Mouse (Mus musculus) embryonic facial prominence, embryonic 14.5 days (tissue): Measurements from ENCODE around the gene Rpusd2. TPM values are rescaled to one million over a fixed set of nuclear protein-coding genes. Genes with fewer than 3 reads are reported as not detected.

Experiments
- ATAC-seq: fragments of 200-750 bp; cut with Nextera tagmentation; 2 replicates; pipeline ENCODE4 v1.8.0; 2017; ENCODE audit warnings: low read depth, moderate number of reproducible peaks, moderate TSS enrichment
- DNase-seq: peaks from one replicate; pipeline ENCODE4 v3.0.0-alpha.2; 2015; ENCODE audit warnings: low spot score
- H3K27ac ChIP-seq: fragments of 300-500 bp; sonication (generic); replicated peaks from 2 replicates; pipeline ENCODE4 v1.5.1; 2014; ENCODE audit warnings: low read depth, mild to moderate bottlenecking, low read length, moderate library complexity
- H3K27me3 ChIP-seq: fragments of 300-500 bp; sonication (generic); replicated peaks from 2 replicates; pipeline ENCODE4 v1.6.1; 2014; ENCODE audit warnings: low read length; ENCODE audit not compliant: control insufficient read depth, insufficient read depth
- H3K36me3 ChIP-seq: fragments of 300-500 bp; sonication (generic); 2 replicates; pipeline ENCODE4 v1.6.1; 2014; ENCODE audit warnings: low read length, mixed read lengths; ENCODE audit not compliant: control insufficient read depth, insufficient read depth
- H3K4me1 ChIP-seq: fragments of 300-500 bp; sonication (generic); 2 replicates; pipeline ENCODE4 v1.6.1; 2014; ENCODE audit warnings: antibody characterized with exemption, low read length; ENCODE audit not compliant: control insufficient read depth, insufficient read depth
- H3K4me2 ChIP-seq: fragments of 300-500 bp; sonication (generic); 2 replicates; pipeline ENCODE4 v1.6.1; 2014; ENCODE audit warnings: low read depth, mild to moderate bottlenecking, low read length, moderate library complexity, mixed read lengths
- H3K4me3 ChIP-seq: fragments of 300-500 bp; sonication (generic); 2 replicates; pipeline ENCODE4 v1.5.1; 2014; ENCODE audit warnings: low read depth, mild to moderate bottlenecking, low read length
- H3K9ac ChIP-seq: fragments of 300-500 bp; sonication (generic); 2 replicates; pipeline ENCODE4 v1.6.1; 2014; ENCODE audit warnings: low read depth, mild to moderate bottlenecking, low read length, moderate library complexity, mixed read lengths
- H3K9me3 ChIP-seq: fragments of 300-500 bp; sonication (generic); 2 replicates; pipeline ENCODE4 v1.6.1; 2016; ENCODE audit warnings: low read length; ENCODE audit not compliant: control insufficient read depth
- WGBS: fragments of 180-500 bp; shearing (Covaris S2); extraction: QIAGEN DNeasy Blood & Tissue Kit; methylation state at CpG from one replicate; pipeline ENCODE4 v1.1.7; 2014; 5-methylcytosine and 5-hydroxymethylcytosine counted together
- polyA plus RNA-seq: library from polyadenylated mRNA; unstranded; fragments of >200 nt; fragmentation: Nextera tagmentation; extraction: Ambion mirVana; gene quantifications from 2 replicates; pipeline ENCODE4 v1.2.1, GENCODE M21; 2014

Rpusd2 gene
- polyA plus RNA-seq, 1 experiment from 2014 or later: 3.6 TPM

GRCm38 (mm10) chr2:119046649-119047611 is 12.3 kb downstream of the Rpusd2 start, which contains the start of gene Knl1:
Knl1 (plus strand) TSS chr2:119047119.
- peak within 1 kb of the TSS; percentile 81 for H3K9ac ChIP-seq
- peak within 1 kb of the TSS; percentile 56 for H3K4me2 ChIP-seq
- no peaks in the 10 kb centered on the region for H3K9me3 ChIP-seq
- peaks cover 7% of the 10 kb centered on the region for H3K4me1 ChIP-seq
- ATAC-seq (peak; percentile 95), DNase-seq (peak; percentile 95)
- no peaks in the 10 kb centered on the region for H3K36me3 ChIP-seq
- H3K27me3 ChIP-seq: no peaks in the 10 kb centered on the region
- peak within 1 kb of the TSS; percentile 91 for H3K27ac ChIP-seq
- peak within 1 kb of the TSS; percentile 86 for H3K4me3 ChIP-seq
- WGBS: under 1% methylated on average over 52 of the region's 77 CpGs

- ATAC-seq (no peak), DNase-seq (no peak)
- Histone ChIP-seq H3K9me3 (no peaks in the 10 kb centered on the region), H3K27me3 (no peaks in the 10 kb centered on the region), H3K9ac (peak overlapping the region; percentile 81), H3K36me3 (no peaks in the 10 kb centered on the region), H3K4me1 (peaks cover 7% of the 10 kb centered on the region), H3K4me2 (peak overlapping the region; percentile 56), H3K4me3 (peak overlapping the region; percentile 86), H3K27ac (no peak overlapping the region; the same call in 1 of the 2 replicates)
- 22% methylated on average over 4 of the region's 4 CpGs for WGBS
Observed at GRCm38 (mm10) chr2:119047849-119048248, 13.3 kb downstream of the Rpusd2 start.

- Histone ChIP-seq H3K27me3 (no peaks in the 10 kb centered on the region), H3K27ac (no peak overlapping the region), H3K9me3 (no peaks in the 10 kb centered on the region), H3K4me1 (peaks cover 7% of the 10 kb centered on the region), H3K9ac (no peak overlapping the region), H3K36me3 (no peaks in the 10 kb centered on the region), H3K4me2 (no peak overlapping the region), H3K4me3 (no peak overlapping the region)
- no peak for ATAC-seq
- WGBS: 93% methylated on average over 4 of the region's 4 CpGs
- no peak for DNase-seq
Observed at GRCm38 (mm10) chr2:119050132-119050650, 15.6 kb downstream of the Rpusd2 start.

- H3K4me2 ChIP-seq: no peak overlapping the region
- no peaks in the 10 kb centered on the region for H3K27me3 ChIP-seq
- peaks cover 29% of the 10 kb centered on the region for H3K36me3 ChIP-seq
- H3K9ac ChIP-seq: no peak overlapping the region
- no peaks in the 10 kb centered on the region for H3K4me1 ChIP-seq
- H3K27ac ChIP-seq: no peak overlapping the region
- DNase-seq (no peak), ATAC-seq (no peak)
- H3K4me3 ChIP-seq: no peak overlapping the region
- 95% methylated on average over 2 of the region's 2 CpGs for WGBS
- no peaks in the 10 kb centered on the region for H3K9me3 ChIP-seq
Observed at GRCm38 (mm10) chr2:119060139-119060538, 25.5 kb downstream of the Rpusd2 start.

- H3K36me3 ChIP-seq: peaks cover 34% of the 10 kb centered on the region
- no peak overlapping the region for H3K27ac ChIP-seq
- H3K4me1 ChIP-seq: no peaks in the 10 kb centered on the region
- DNase-seq: no peak
- no peaks in the 10 kb centered on the region for H3K9me3 ChIP-seq
- WGBS: 94% methylated on average over 4 of the region's 4 CpGs
- no peak overlapping the region for H3K9ac ChIP-seq
- no peak overlapping the region for H3K4me2 ChIP-seq
- H3K27me3 ChIP-seq: no peaks in the 10 kb centered on the region
- H3K4me3 ChIP-seq: no peak overlapping the region
- ATAC-seq: no peak
Observed at GRCm38 (mm10) chr2:119072397-119072796, 37.8 kb downstream of the Rpusd2 start.

- Histone ChIP-seq H3K9ac (no peak overlapping the region), H3K4me2 (no peak overlapping the region), H3K4me3 (no peak overlapping the region), H3K4me1 (no peaks in the 10 kb centered on the region), H3K36me3 (peaks cover 37% of the 10 kb centered on the region), H3K27me3 (no peaks in the 10 kb centered on the region), H3K9me3 (no peaks in the 10 kb centered on the region), H3K27ac (no peak overlapping the region)
- WGBS: 94% methylated on average over 2 of the region's 2 CpGs
- no peak for DNase-seq
- no peak for ATAC-seq
Observed at GRCm38 (mm10) chr2:119086156-119086555, 51.6 kb downstream of the Rpusd2 start.

Other genes starting within 250 kb of the Rpusd2 start
- gene Knstrn, start 220.8 kb upstream of the Rpusd2 start, polyA plus RNA-seq: 75.7 and 94.2 TPM in 2 replicates
- gene Ivd, start 172.8 kb upstream of the Rpusd2 start, polyA plus RNA-seq: 50.7 and 61.9 TPM in 2 replicates
- 1.3 and 1.6 TPM in 2 replicates for gene Bahd1, start 134.4 kb upstream of the Rpusd2 start, polyA plus RNA-seq
- gene Chst14, start 108.3 kb upstream of the Rpusd2 start, polyA plus RNA-seq: 51.3 and 56.0 TPM in 2 replicates
- 22.6 and 23.8 TPM in 2 replicates for gene Ccdc32, start 5.4 kb upstream of the Rpusd2 start, polyA plus RNA-seq
- gene Knl1, start 12.3 kb downstream of the Rpusd2 start, polyA plus RNA-seq: 31.7 and 36.0 TPM in 2 replicates
- 32.6 and 39.5 TPM in 2 replicates for gene Rad51, start 78.0 kb downstream of the Rpusd2 start, polyA plus RNA-seq
- 34.8 and 37.5 TPM in 2 replicates for gene Rmdn3, start 122.2 kb downstream of the Rpusd2 start, polyA plus RNA-seq
- 8.4 and 11.2 TPM in 2 replicates for gene Gchfr, start 133.0 kb downstream of the Rpusd2 start, polyA plus RNA-seq
- 0.48 and 1.1 TPM in 2 replicates for gene Gm14137, start 139.7 kb downstream of the Rpusd2 start, polyA plus RNA-seq
- gene Zfyve19, start 173.8 kb downstream of the Rpusd2 start, polyA plus RNA-seq: 41.0 and 43.0 TPM in 2 replicates
- gene Dnajc17, start 174.0 kb downstream of the Rpusd2 start, polyA plus RNA-seq: 15.7 and 19.8 TPM in 2 replicates
- gene Ppp1r14d, start 195.1 kb downstream of the Rpusd2 start, polyA plus RNA-seq: 0.38 TPM in 1 of 2 replicates, not detected in the other
- gene Spint1, start 202.6 kb downstream of the Rpusd2 start, polyA plus RNA-seq: 14.1 and 17.0 TPM in 2 replicates
- gene Rhov, start 236.5 kb downstream of the Rpusd2 start, polyA plus RNA-seq: 9.8 and 10.4 TPM in 2 replicates